Mouse (Mus musculus) lung, adult 2 months (tissue): ENCODE measurements around the gene Bbox1. TPM values are rescaled to one million over a fixed set of nuclear protein-coding genes. Genes with fewer than 3 reads are reported as not detected.
A peak's percentile ranks its signal among the peaks of the same experiment; 100 is the strongest.

Experiments
- DNase-seq: peaks from one replicate; pipeline ENCODE4 v3.0.0; 2022
- H3K4me1 ChIP-seq: fragments of 200-500 bp; 2 replicates; pipeline ENCODE4 v1.6.1; 2011; ENCODE audit warnings: low read length; ENCODE audit not compliant: control insufficient read depth, insufficient read depth
- H3K4me3 ChIP-seq: fragments of 200-500 bp; replicated peaks from 2 replicates; pipeline ENCODE3; 2011; ENCODE audit warnings: low read depth, mild to moderate bottlenecking, control low read depth, low read length; ENCODE audit errors: extremely low read depth
- CTCF ChIP-seq: fragments of 200-500 bp; IDR thresholded peaks from 2 replicates; pipeline ENCODE4 v1.5.1; 2011; ENCODE audit warnings: mild to moderate bottlenecking, low read length, control low read depth; ENCODE audit not compliant: insufficient read depth
- POLR2A ChIP-seq: fragments of 200-500 bp; IDR thresholded peaks from 2 replicates; pipeline ENCODE4 v1.6.1; 2011; ENCODE audit warnings: low read depth, mild to moderate bottlenecking, control low read depth, low read length, borderline replicate concordance; ENCODE audit errors: extremely low read depth
- WGBS: fragments of 180-500 bp; shearing (Covaris S2); methylation state at CpG from one replicate; pipeline ENCODE4 v1.1.7; 2018; 5-methylcytosine and 5-hydroxymethylcytosine counted together
- polyA plus RNA-seq: library from polyadenylated mRNA; depleted of rRNA; stranded (reverse); fragments of >200 nt; gene quantifications from 2 replicates; pipeline ENCODE4 v1.2.3, GENCODE M21; 2012; rRNA removed

Bbox1 gene
- 0.77 and 1.2 TPM in 2 replicates for polyA plus RNA-seq

GRCm38 (mm10) chr2:110314509-110315155, at the start of gene Bbox1:
Gene Bbox1 (minus strand): TSS chr2:110314560.
- WGBS = 49% methylated on average over 6 of the region's 6 CpGs
- Histone ChIP-seq H3K4me3 (no peak within 1 kb of the TSS), H3K4me1 (no peaks in the 10 kb centered on the region; the same call in 1 of the 2 replicates)
- TF ChIP-seq POLR2A = no peak
- no peak for TF ChIP-seq CTCF
- peak; percentile 10 for DNase-seq

- no peaks in the 10 kb centered on the region for H3K4me1 ChIP-seq
- DNase-seq = no peak
- no peak overlapping the region for H3K4me3 ChIP-seq
- WGBS = 57% methylated on average over 3 of the region's 3 CpGs
- no peak for TF ChIP-seq POLR2A
- no peak for TF ChIP-seq CTCF
Measured at GRCm38 (mm10) chr2:110363855-110364254, 49.5 kb upstream of the Bbox1 start.

GRCm38 (mm10) chr2:110362432-110363283, 48.3 kb upstream of the Bbox1 start, which contains the start of gene Fibin:
Gene Fibin (minus strand): TSS chr2:110363183.
- peak; percentile 31 for DNase-seq
- TF ChIP-seq POLR2A (peak; percentile 75; the same call in 1 of the 2 replicates), CTCF (no peak)
- Histone ChIP-seq H3K4me1 (no peaks in the 10 kb centered on the region), H3K4me3 (peak within 1 kb of the TSS; percentile 63)
- 4% methylated on average over 33 of the region's 33 CpGs for WGBS

- no peak for TF ChIP-seq CTCF
- no peak for TF ChIP-seq POLR2A
- Histone ChIP-seq H3K4me3 (no peak overlapping the region), H3K4me1 (no peaks in the 10 kb centered on the region)
- DNase-seq = no peak
- WGBS = 81% methylated on average over 5 of the region's 5 CpGs
Measured at GRCm38 (mm10) chr2:110353302-110353970, 39.1 kb upstream of the Bbox1 start.

GRCm38 (mm10) chr2:110351843-110352251, 37.5 kb upstream of the Bbox1 start:
- Histone ChIP-seq H3K4me1 (no peaks in the 10 kb centered on the region), H3K4me3 (no peak overlapping the region)
- DNase-seq = no peak
- TF ChIP-seq POLR2A (no peak), CTCF (no peak)
- WGBS = 62% methylated on average over 5 of the region's 5 CpGs

- no peak for TF ChIP-seq POLR2A
- no peak for TF ChIP-seq CTCF
- no peak for DNase-seq
- 42% methylated on average over 1 of the region's 1 CpGs for WGBS
- no peaks in the 10 kb centered on the region for H3K4me1 ChIP-seq
- H3K4me3 ChIP-seq = no peak overlapping the region
Measured at GRCm38 (mm10) chr2:110351406-110351805, 37.0 kb upstream of the Bbox1 start.

- TF ChIP-seq CTCF (no peak), POLR2A (no peak)
- no peak overlapping the region for H3K4me3 ChIP-seq
Measured at GRCm38 (mm10) chr2:110328953-110329352, 14.6 kb upstream of the Bbox1 start.

GRCm38 (mm10) chr2:110319949-110320348, 5.6 kb upstream of the Bbox1 start:
- 65% methylated on average over 4 of the region's 4 CpGs for WGBS
- DNase-seq = no peak
- TF ChIP-seq CTCF = no peak
- TF ChIP-seq POLR2A = no peak
- Histone ChIP-seq H3K4me1 (no peaks in the 10 kb centered on the region; the same call in 1 of the 2 replicates), H3K4me3 (no peak overlapping the region)

More at GRCm38 (mm10) chr2:110328953-110329352, 14.6 kb upstream of the Bbox1 start:
- DNase-seq = no peak
- no peaks in the 10 kb centered on the region for H3K4me1 ChIP-seq

GRCm38 (mm10) chr2:110319266-110319665, 4.9 kb upstream of the Bbox1 start:
- Histone ChIP-seq H3K4me3 (no peak overlapping the region), H3K4me1 (no peaks in the 10 kb centered on the region; the same call in 1 of the 2 replicates)
- 70% methylated on average over 1 of the region's 1 CpGs for WGBS
- DNase-seq = no peak
- TF ChIP-seq POLR2A (no peak), CTCF (no peak)
